Mouse (Mus musculus): ENCODE data around the gene Ski. TPM values are rescaled to one million over a fixed set of nuclear protein-coding genes. Genes with fewer than 3 reads are reported as not detected.

The Ski gene
- polyA plus RNA-seq, 1 experiment from 2014 or later = 2.1 TPM

- H3K27me3 ChIP-seq = peaks cover 43% of the 10 kb centered on the region
- no peak for ATAC-seq (ENCODE audit: insufficient read depth)
- no peak overlapping the region for H3K4me3 ChIP-seq (replicated peaks)
- no peak overlapping the region for H3K27ac ChIP-seq (replicated peaks)
- 51% methylated on average over 8 of the region's 8 CpGs for WGBS (ENCODE audit: insufficient replicate concordance)
- no peak overlapping the region for H3K4me2 ChIP-seq
- no peaks in the 10 kb centered on the region for H3K9me3 ChIP-seq (replicated peaks)
- H3K9ac ChIP-seq = no peak overlapping the region
- H3K4me1 ChIP-seq (replicated peaks) = peaks cover 32% of the 10 kb centered on the region
- H3K36me3 ChIP-seq (replicated peaks) = no peaks in the 10 kb centered on the region
Measured at GRCm38 (mm10) chr4:155148910-155149698, 73.3 kb downstream of the Ski start.

- no peak overlapping the region for H3K4me2 ChIP-seq
- H3K9me3 ChIP-seq (replicated peaks) = no peaks in the 10 kb centered on the region
- H3K27me3 ChIP-seq = peaks cover 43% of the 10 kb centered on the region
- H3K36me3 ChIP-seq (replicated peaks) = no peaks in the 10 kb centered on the region
- peaks cover 32% of the 10 kb centered on the region for H3K4me1 ChIP-seq (replicated peaks)
- no peak overlapping the region for H3K9ac ChIP-seq
- ATAC-seq (ENCODE audit: insufficient read depth) = no peak
- no peak overlapping the region for H3K4me3 ChIP-seq (replicated peaks)
- H3K27ac ChIP-seq (replicated peaks) = no peak overlapping the region
- 40% methylated on average over 4 of the region's 4 CpGs for WGBS (ENCODE audit: insufficient replicate concordance)
Measured at GRCm38 (mm10) chr4:155148453-155148852, 73.9 kb downstream of the Ski start.

- Histone ChIP-seq H3K4me2 (no peak overlapping the region), H3K9ac (no peak overlapping the region), H3K9me3 (replicated peaks) (no peaks in the 10 kb centered on the region), H3K4me3 (replicated peaks) (no peak overlapping the region), H3K4me1 (replicated peaks) (peaks cover 18% of the 10 kb centered on the region), H3K27ac (replicated peaks) (no peak overlapping the region), H3K36me3 (replicated peaks) (no peaks in the 10 kb centered on the region), H3K27me3 (peaks cover 27% of the 10 kb centered on the region)
- ATAC-seq (ENCODE audit: insufficient read depth) = no peak
- 43% methylated on average over 14 of the region's 14 CpGs for WGBS (ENCODE audit: insufficient replicate concordance)
Measured at GRCm38 (mm10) chr4:155146107-155146823, 76.1 kb downstream of the Ski start.

- Histone ChIP-seq H3K36me3 (replicated peaks) (no peaks in the 10 kb centered on the region), H3K9ac (no peak overlapping the region)
- WGBS (ENCODE audit: insufficient replicate concordance) = 52% methylated on average over 4 of the region's 4 CpGs
Measured at GRCm38 (mm10) chr4:155144548-155145180, 77.7 kb downstream of the Ski start.

GRCm38 (mm10) chr4:155143871-155144502 lies 78.4 kb downstream of the Ski start:
- no peak for ATAC-seq (ENCODE audit: insufficient read depth)

More at GRCm38 (mm10) chr4:155144548-155145180, 77.7 kb downstream of the Ski start:
- H3K4me2 ChIP-seq = no peak overlapping the region
- no peak for ATAC-seq (ENCODE audit: insufficient read depth)
- H3K27me3 ChIP-seq = peaks cover 11% of the 10 kb centered on the region
- H3K27ac ChIP-seq (replicated peaks) = 0 out of 2 replicates have a peak overlapping the region, but pooled peaks have one; percentile 42
- H3K9me3 ChIP-seq (replicated peaks) = no peaks in the 10 kb centered on the region
- H3K4me3 ChIP-seq (replicated peaks) = no peak overlapping the region
- H3K4me1 ChIP-seq (replicated peaks) = peaks cover 5% of the 10 kb centered on the region

GRCm38 (mm10) chr4:155143411-155143810 lies 79.0 kb downstream of the Ski start:
- Histone ChIP-seq H3K4me2 (no peak overlapping the region), H3K4me1 (replicated peaks) (peaks cover 3% of the 10 kb centered on the region), H3K36me3 (replicated peaks) (no peaks in the 10 kb centered on the region), H3K27ac (replicated peaks) (no peak overlapping the region), H3K9me3 (replicated peaks) (no peaks in the 10 kb centered on the region), H3K9ac (no peak overlapping the region), H3K27me3 (no peaks in the 10 kb centered on the region), H3K4me3 (replicated peaks) (no peak overlapping the region)
- ATAC-seq (ENCODE audit: insufficient read depth) = no peak
- 33% methylated on average over 2 of the region's 2 CpGs for WGBS (ENCODE audit: insufficient replicate concordance)

More at GRCm38 (mm10) chr4:155143871-155144502, 78.4 kb downstream of the Ski start:
- Histone ChIP-seq H3K4me3 (replicated peaks) (no peak overlapping the region), H3K9ac (no peak overlapping the region), H3K9me3 (replicated peaks) (no peaks in the 10 kb centered on the region), H3K4me2 (no peak overlapping the region), H3K27me3 (0 out of 2 replicates have a peak, but pooled peaks cover 4% of the 10 kb centered on the region), H3K36me3 (replicated peaks) (no peaks in the 10 kb centered on the region), H3K27ac (replicated peaks) (peak overlapping the region; percentile 42; the same call in 1 of the 2 replicates), H3K4me1 (replicated peaks) (peaks cover 3% of the 10 kb centered on the region)
- 64% methylated on average over 12 of the region's 12 CpGs for WGBS (ENCODE audit: insufficient replicate concordance)

- WGBS (ENCODE audit: insufficient replicate concordance) = 71% methylated on average over 5 of the region's 5 CpGs
- H3K4me3 ChIP-seq (replicated peaks) = no peak overlapping the region
Measured at GRCm38 (mm10) chr4:155142836-155143235, 79.6 kb downstream of the Ski start.

GRCm38 (mm10) chr4:155140795-155141265 lies 81.6 kb downstream of the Ski start:
- WGBS (ENCODE audit: insufficient replicate concordance) = 39% methylated on average over 12 of the region's 12 CpGs

More at GRCm38 (mm10) chr4:155142836-155143235, 79.6 kb downstream of the Ski start:
- no peak for ATAC-seq (ENCODE audit: insufficient read depth)
- Histone ChIP-seq H3K27me3 (no peaks in the 10 kb centered on the region), H3K27ac (replicated peaks) (no peak overlapping the region), H3K9me3 (replicated peaks) (no peaks in the 10 kb centered on the region), H3K4me2 (no peak overlapping the region), H3K36me3 (replicated peaks) (no peaks in the 10 kb centered on the region), H3K4me1 (replicated peaks) (peaks cover 3% of the 10 kb centered on the region), H3K9ac (no peak overlapping the region)

GRCm38 (mm10) chr4:155140150-155140549 lies 82.2 kb downstream of the Ski start:
- H3K4me2 ChIP-seq = no peak overlapping the region
- peaks cover 7% of the 10 kb centered on the region for H3K4me1 ChIP-seq (replicated peaks)
- no peak overlapping the region for H3K9ac ChIP-seq
- no peaks in the 10 kb centered on the region for H3K27me3 ChIP-seq
- no peaks in the 10 kb centered on the region for H3K9me3 ChIP-seq (replicated peaks)
- H3K4me3 ChIP-seq (replicated peaks) = no peak overlapping the region
- 57% methylated on average over 2 of the region's 2 CpGs for WGBS (ENCODE audit: insufficient replicate concordance)
- no peak for ATAC-seq (ENCODE audit: insufficient read depth)
- no peak overlapping the region for H3K27ac ChIP-seq (replicated peaks)
- no peaks in the 10 kb centered on the region for H3K36me3 ChIP-seq (replicated peaks)

More at GRCm38 (mm10) chr4:155140795-155141265, 81.6 kb downstream of the Ski start:
- Histone ChIP-seq H3K4me2 (no peak overlapping the region), H3K27ac (replicated peaks) (no peak overlapping the region), H3K9me3 (replicated peaks) (no peaks in the 10 kb centered on the region), H3K4me1 (replicated peaks) (peaks cover 7% of the 10 kb centered on the region), H3K4me3 (replicated peaks) (no peak overlapping the region), H3K36me3 (replicated peaks) (no peaks in the 10 kb centered on the region), H3K9ac (no peak overlapping the region), H3K27me3 (no peaks in the 10 kb centered on the region)
- no peak for ATAC-seq (ENCODE audit: insufficient read depth)

GRCm38 (mm10) chr4:155139281-155140045 lies 82.9 kb downstream of the Ski start:
- no peaks in the 10 kb centered on the region for H3K9me3 ChIP-seq (replicated peaks)
- no peak overlapping the region for H3K4me3 ChIP-seq (replicated peaks)
- H3K9ac ChIP-seq = no peak overlapping the region
- no peaks in the 10 kb centered on the region for H3K36me3 ChIP-seq (replicated peaks)
- no peaks in the 10 kb centered on the region for H3K27me3 ChIP-seq
- no peak overlapping the region for H3K4me2 ChIP-seq
- no peak overlapping the region for H3K27ac ChIP-seq (replicated peaks)
- 64% methylated on average over 12 of the region's 12 CpGs for WGBS (ENCODE audit: insufficient replicate concordance)
- peaks cover 7% of the 10 kb centered on the region for H3K4me1 ChIP-seq (replicated peaks)
- no peak for ATAC-seq (ENCODE audit: insufficient read depth)
